ENCODE assay signal across 19 mouse cellular contexts in genomic region chr5:110898785-110899184, GRCm38 (mm10). TPM values are rescaled to one million over a fixed set of nuclear protein-coding genes. Genes with fewer than 3 reads are reported as not detected.
DNase-seq lines count a peak whose midpoint lies in the region; ATAC-seq lines count a peak whose summit lies in the region.
"Had no signal": no experiment of that assay in that cellular context is flagged by ENCODE, and none has a peak within 500 bp of the region (broad histone marks: within the 10 kb centered on the region; RNA-seq: fewer than 3 reads in every experiment).

No protein-coding gene starts in this region.

- peaks cover 27% of the 10 kb centered on the region for H3K4me1 ChIP-seq in forebrain, embryonic 10.5 days
- peaks cover 18% of the 10 kb centered on the region for H3K4me1 ChIP-seq in forebrain, embryonic 12.5 days
- peaks cover 24% of the 10 kb centered on the region for H3K4me1 ChIP-seq in embryonic facial prominence, embryonic 13.5 days
- H3K4me1 ChIP-seq in limb, embryonic 10.5 days, result peaks cover 21% of the 10 kb centered on the region
- H3K4me1 ChIP-seq: heart, embryonic 13.5 days had no signal

- H3K9me3 ChIP-seq in forebrain, embryonic 10.5 days, result no peaks in the 10 kb centered on the region
- no peaks in the 10 kb centered on the region for H3K9me3 ChIP-seq in forebrain, embryonic 12.5 days
- H3K9me3 ChIP-seq in embryonic facial prominence, embryonic 13.5 days, result no peaks in the 10 kb centered on the region
- H3K9me3 ChIP-seq in limb, embryonic 10.5 days (replicated peaks), result no peaks in the 10 kb centered on the region
- H3K9me3 ChIP-seq: heart, embryonic 13.5 days had no signal

- H3K4me2 ChIP-seq in forebrain, embryonic 12.5 days, result no peak overlapping the region
- H3K4me2 ChIP-seq in embryonic facial prominence, embryonic 13.5 days, result no peak overlapping the region
- H3K4me2 ChIP-seq: heart, embryonic 13.5 days had no signal

- WGBS in forebrain, embryonic 10.5 days, result 85% methylated on average over 4 of the region's 4 CpGs
- 84% methylated on average over 4 of the region's 4 CpGs for WGBS in forebrain, embryonic 12.5 days
- WGBS in embryonic facial prominence, embryonic 13.5 days, result 56% methylated on average over 4 of the region's 4 CpGs
- 68% methylated on average over 4 of the region's 4 CpGs for WGBS in limb, embryonic 10.5 days

- H3K27me3 ChIP-seq in forebrain, embryonic 10.5 days (ENCODE audit: poor library complexity, severe bottlenecking), result no peaks in the 10 kb centered on the region
- no peaks in the 10 kb centered on the region for H3K27me3 ChIP-seq in forebrain, embryonic 12.5 days
- no peaks in the 10 kb centered on the region for H3K27me3 ChIP-seq in embryonic facial prominence, embryonic 13.5 days
- no peaks in the 10 kb centered on the region for H3K27me3 ChIP-seq in limb, embryonic 10.5 days (ENCODE audit: low read depth, poor library complexity, severe bottlenecking)
- H3K27me3 ChIP-seq: heart, embryonic 13.5 days had no signal

- 0 out of 2 replicates have a peak overlapping the region, but pooled peaks have one; percentile 21 for H3K27ac ChIP-seq in forebrain, embryonic 10.5 days
- no peak overlapping the region for H3K27ac ChIP-seq in forebrain, embryonic 12.5 days
- peak overlapping the region; percentile 78 for H3K27ac ChIP-seq in embryonic facial prominence, embryonic 13.5 days
- H3K27ac ChIP-seq in limb, embryonic 10.5 days, result peak overlapping the region; percentile 38; the same call in 1 of the 2 replicates
- H3K27ac ChIP-seq: heart, embryonic 13.5 days had no signal

- peaks cover 39% of the 10 kb centered on the region for H3K36me3 ChIP-seq in forebrain, embryonic 10.5 days (replicated peaks)
- H3K36me3 ChIP-seq in forebrain, embryonic 12.5 days (replicated peaks), result peaks cover 22% of the 10 kb centered on the region
- peaks cover 24% of the 10 kb centered on the region for H3K36me3 ChIP-seq in embryonic facial prominence, embryonic 13.5 days
- peaks cover 41% of the 10 kb centered on the region for H3K36me3 ChIP-seq in limb, embryonic 10.5 days

- no peak overlapping the region for H3K9ac ChIP-seq in forebrain, embryonic 12.5 days
- no peak overlapping the region for H3K9ac ChIP-seq in embryonic facial prominence, embryonic 13.5 days
- H3K9ac ChIP-seq: heart, embryonic 13.5 days had no signal

- no peak for ATAC-seq in forebrain, embryonic 12.5 days (ENCODE audit: low FRiP score)
- ATAC-seq in embryonic facial prominence, embryonic 13.5 days (ENCODE audit: insufficient number of reproducible peaks, insufficient read depth, low FRiP score, low TSS enrichment, low read depth), result no peak
- ATAC-seq: forebrain, embryonic 16.5 days; hindbrain, embryonic 16.5 days; inflammation-experienced regulatory T-cells, adult 6 months had no signal

- DNase-seq in forebrain, embryonic 10.5 days (ENCODE audit: extremely low spot score, low spot score), result no peak
- peak; percentile 20 for DNase-seq in 3T3-L1 (ENCODE audit: low read depth, low spot score)
- no peak for DNase-seq in limb, embryonic 10.5 days (ENCODE audit: low spot score)
- DNase-seq in thymus, postnatal 10 days (ENCODE audit: low spot score in 2 of 2), result no peak
- no peak for DNase-seq in layer of hippocampus, postnatal 10 days (ENCODE audit: low spot score in 2 of 2)
- DNase-seq in adrenal gland, postnatal 4 days (ENCODE audit: low spot score in 2 of 2), result no peak
- DNase-seq: adrenal gland, postnatal 10 days; cerebellum, adult 11-12 months; cerebellum, adult 9-11 months; cerebellum, postnatal 36 days; gastrocnemius, postnatal 14 days; heart, postnatal 36 days had no signal

- no peak overlapping the region for H3K4me3 ChIP-seq in forebrain, embryonic 10.5 days
- H3K4me3 ChIP-seq in forebrain, embryonic 12.5 days (replicated peaks), result no peak overlapping the region
- no peak overlapping the region for H3K4me3 ChIP-seq in embryonic facial prominence, embryonic 13.5 days
- no peak overlapping the region for H3K4me3 ChIP-seq in limb, embryonic 10.5 days
- H3K4me3 ChIP-seq: erythroblast, embryonic 14.5 days; heart, embryonic 13.5 days had no signal

RNA-seq across cellular contexts. Expression of gene Ttc28, which starts 19.2 kb away (rescaled TPM):
- 9.7 and 9.8 TPM in 2 replicates for polyA plus RNA-seq in forebrain, embryonic 10.5 days (2016; fragmentation: Nextera tagmentation; extraction: Ambion mirVana)
- polyA plus RNA-seq in forebrain, embryonic 12.5 days (2016; fragmentation: Nextera tagmentation; extraction: Ambion mirVana), result 22.5 and 23.1 TPM in 2 replicates
- 17.6 and 18.0 TPM in 2 replicates for polyA plus RNA-seq in embryonic facial prominence, embryonic 13.5 days (2015; fragmentation: Nextera tagmentation; extraction: Ambion mirVana)
- polyA plus RNA-seq in limb, embryonic 10.5 days (2016; fragmentation: Nextera tagmentation; extraction: Ambion mirVana), result 12.6 and 15.1 TPM in 2 replicates
- total RNA-seq in layer of hippocampus, postnatal 10 days (2021), result 10 to 100 TPM; 29.6 to 32.7 TPM
- 10 to 100 TPM; 34.1 TPM for total RNA-seq in adrenal gland, postnatal 4 days (2021)

RNA-seq across cellular contexts. Expression of gene Chek2, which starts 59.0 kb away (rescaled TPM):
- 47.5 and 51.5 TPM in 2 replicates for polyA plus RNA-seq in forebrain, embryonic 10.5 days (2016; fragmentation: Nextera tagmentation; extraction: Ambion mirVana)
- 29.2 and 34.5 TPM in 2 replicates for polyA plus RNA-seq in forebrain, embryonic 12.5 days (2016; fragmentation: Nextera tagmentation; extraction: Ambion mirVana)
- 26.0 and 28.5 TPM in 2 replicates for polyA plus RNA-seq in embryonic facial prominence, embryonic 13.5 days (2015; fragmentation: Nextera tagmentation; extraction: Ambion mirVana)
- 40.8 and 45.1 TPM in 2 replicates for polyA plus RNA-seq in limb, embryonic 10.5 days (2016; fragmentation: Nextera tagmentation; extraction: Ambion mirVana)
- 1 to 10 TPM; 2.6 to 3.5 TPM for total RNA-seq in layer of hippocampus, postnatal 10 days (2021)
- total RNA-seq in adrenal gland, postnatal 4 days (2021), result 10 to 100 TPM in 1 of 2 experiments, 1 to 10 TPM in 1; 8.2 to 13.3 TPM

RNA-seq across cellular contexts. Expression of gene Hscb, which starts 59.2 kb away (rescaled TPM):
- 27.5 and 29.9 TPM in 2 replicates for polyA plus RNA-seq in forebrain, embryonic 10.5 days (2016; fragmentation: Nextera tagmentation; extraction: Ambion mirVana)
- 19.4 and 20.6 TPM in 2 replicates for polyA plus RNA-seq in forebrain, embryonic 12.5 days (2016; fragmentation: Nextera tagmentation; extraction: Ambion mirVana)
- polyA plus RNA-seq in embryonic facial prominence, embryonic 13.5 days (2015; fragmentation: Nextera tagmentation; extraction: Ambion mirVana), result 28.7 and 29.8 TPM in 2 replicates
- polyA plus RNA-seq in limb, embryonic 10.5 days (2016; fragmentation: Nextera tagmentation; extraction: Ambion mirVana), result 27.3 and 33.6 TPM in 2 replicates
- 1 to 10 TPM; 8.9 to 9.6 TPM for total RNA-seq in layer of hippocampus, postnatal 10 days (2021)
- 10 to 100 TPM; 24.3 to 25.3 TPM for total RNA-seq in adrenal gland, postnatal 4 days (2021)
